Mouse (Mus musculus) urinary bladder, postnatal 25 days (tissue): ENCODE measurements around the gene Hist1h3i.
"Not testable (repeated sequence)": the region's sequence is repeated elsewhere in the genome, so short reads cannot be mapped to it uniquely, and the experiment has no call there.

Experiments
- DNase-seq: peaks from one replicate; pipeline ENCODE4 v3.0.0; 2022; ENCODE audit warnings: low spot score

Hist1h3i gene

GRCm38 (mm10) chr13:21782361-21783254, 562 bp downstream of the Hist1h3i start:
- DNase-seq: not testable (repeated sequence)

DNA sequence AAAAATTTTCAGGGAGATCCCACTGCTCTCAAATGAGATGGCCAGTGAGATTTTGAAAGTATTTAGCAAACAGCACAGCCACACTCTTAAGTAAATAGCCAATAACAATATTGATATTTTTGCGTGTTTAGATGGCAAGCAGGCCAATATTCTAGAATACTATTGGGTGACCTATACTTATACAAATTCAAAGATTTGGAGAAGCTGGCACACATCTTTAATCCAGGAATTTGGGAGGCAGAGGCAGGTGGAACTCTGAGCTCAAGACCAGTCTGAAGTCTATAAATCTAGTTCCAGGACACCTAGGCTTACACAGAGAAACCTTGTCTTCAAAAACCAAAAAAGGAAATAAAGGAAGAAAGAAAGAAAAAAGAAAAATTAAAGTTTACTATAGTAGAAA, 1.5 kb downstream of the Hist1h3i start:
- DNase-seq: no peak

DNA sequence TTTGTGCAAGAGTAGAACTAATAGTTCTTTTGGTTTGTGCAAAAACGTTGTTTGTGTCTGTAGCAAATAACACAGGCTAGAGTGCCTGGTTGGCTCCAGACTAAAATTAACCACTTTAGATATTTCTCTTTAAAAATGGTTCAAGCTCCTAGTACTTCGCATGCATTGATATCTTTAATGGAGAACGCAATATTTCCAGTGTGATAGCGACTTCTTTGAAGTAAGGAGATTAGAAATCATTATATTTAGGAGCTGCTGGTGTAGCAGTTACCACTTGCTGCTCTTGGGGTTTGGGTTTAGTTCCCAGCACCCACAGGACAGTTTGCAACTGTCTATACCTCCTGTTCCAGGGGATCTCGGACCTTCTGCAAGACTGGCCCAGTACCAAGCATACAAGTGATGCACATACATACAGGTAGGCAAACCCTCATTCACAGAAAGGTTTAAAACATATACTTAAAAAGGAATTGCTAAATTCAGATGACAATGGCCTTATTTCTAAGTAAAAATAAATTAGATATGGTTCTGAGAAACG, 2.1 kb downstream of the Hist1h3i start:
- no peak for DNase-seq

DNA sequence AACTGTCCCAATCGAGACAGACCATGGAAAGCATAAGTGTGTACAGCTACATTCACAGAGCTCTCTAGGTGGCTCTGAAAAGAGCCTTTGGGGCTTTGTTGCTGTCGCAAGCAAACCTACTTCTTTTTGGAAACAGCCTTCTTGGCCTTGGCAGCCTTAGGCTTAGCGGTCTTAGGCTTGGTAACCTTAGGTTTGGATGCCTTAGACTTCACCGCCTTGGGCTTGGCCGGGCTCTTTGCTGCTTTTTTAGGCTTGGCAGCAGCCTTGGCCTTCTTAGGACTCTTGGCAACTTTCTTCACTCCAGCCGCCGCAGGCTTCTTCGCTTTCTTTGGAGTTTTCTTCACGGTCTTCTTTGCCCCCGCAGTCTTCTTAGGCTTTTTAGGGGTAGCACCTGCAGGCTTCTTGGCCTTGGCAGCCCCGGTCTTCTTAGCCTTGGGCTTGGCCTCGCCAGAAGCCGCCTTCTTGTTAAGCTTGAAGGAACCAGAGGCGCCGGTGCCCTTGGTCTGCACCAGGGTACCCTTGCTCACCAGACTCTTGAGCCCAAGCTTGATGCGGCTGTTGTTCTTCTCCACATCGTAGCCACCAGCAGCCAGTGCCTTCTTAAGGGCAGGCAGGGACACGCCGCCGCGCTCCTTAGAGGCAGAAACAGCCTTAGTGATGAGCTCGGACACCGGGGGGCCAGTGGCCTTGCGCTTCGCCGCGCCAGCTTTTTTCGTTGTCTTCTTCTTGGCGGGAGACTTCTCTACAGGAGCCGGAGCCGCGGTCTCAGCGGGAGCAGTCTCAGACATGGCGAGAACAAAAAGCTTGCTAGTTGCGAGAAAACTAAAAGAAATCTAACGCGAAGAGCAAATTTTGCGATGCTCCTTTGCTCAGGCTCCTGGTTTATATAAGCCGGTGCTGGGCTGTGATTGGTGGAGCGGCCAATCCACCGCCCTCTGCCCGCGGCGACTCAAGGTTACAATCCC, 3.1 kb downstream of the Hist1h3i start, which contains the start of gene Hist1h1b:
Hist1h1b (minus strand) TSS at position 859 of the 965 bp plus-strand sequence.
- peak; percentile 45 for DNase-seq

- peak; percentile 35 for DNase-seq
These were observed 4.1 kb downstream of the Hist1h3i start for GRCm38 (mm10) chr13:21778814-21779766.

DNA sequence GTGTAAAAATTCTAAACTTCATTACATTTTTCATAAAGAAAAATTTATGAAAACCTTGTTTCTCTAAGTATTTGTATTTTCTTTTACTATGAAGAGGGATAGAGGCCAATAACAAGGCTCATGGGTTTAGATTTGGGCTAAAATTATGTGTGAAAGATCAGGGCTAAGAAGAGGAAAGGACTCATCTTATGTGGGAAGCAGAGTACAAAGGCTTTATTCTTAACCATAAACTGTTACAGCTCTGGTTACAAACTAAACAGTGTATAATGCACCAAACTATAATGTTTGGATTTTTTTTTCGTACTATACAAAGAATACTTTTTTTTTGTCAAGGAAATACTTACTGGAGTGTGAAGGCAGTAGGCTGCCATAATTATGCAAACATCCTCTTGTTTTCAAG, 27.5 kb downstream of the Hist1h3i start:
- no peak for DNase-seq

DNA sequence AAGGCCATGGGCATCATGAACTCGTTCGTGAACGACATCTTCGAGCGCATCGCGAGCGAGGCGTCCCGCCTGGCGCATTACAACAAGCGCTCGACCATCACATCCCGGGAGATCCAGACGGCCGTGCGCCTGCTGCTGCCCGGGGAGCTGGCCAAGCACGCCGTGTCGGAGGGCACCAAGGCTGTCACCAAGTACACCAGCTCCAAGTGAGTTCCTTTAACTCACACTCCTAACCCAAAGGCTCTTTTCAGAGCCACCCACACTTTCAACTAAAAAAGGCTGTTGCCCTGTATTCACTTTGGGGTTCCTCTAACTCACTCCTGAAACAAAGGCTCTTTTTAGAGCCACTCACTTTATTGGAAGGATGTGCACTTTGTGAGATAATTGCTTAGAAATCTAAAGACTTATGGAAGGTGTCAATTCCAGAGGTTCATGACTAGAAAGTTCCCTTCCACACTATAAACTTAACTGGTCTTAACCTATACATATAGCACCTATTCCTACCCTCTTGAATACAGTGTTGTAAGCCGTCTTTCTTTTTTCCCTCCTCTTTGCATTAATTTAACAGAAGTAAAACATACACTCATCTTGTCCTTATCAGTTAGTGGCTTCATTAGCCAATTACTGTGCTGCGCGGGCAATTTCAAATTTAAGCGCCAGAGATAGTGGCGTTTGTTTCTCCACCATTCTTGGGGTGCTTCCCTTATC, 28.7 kb downstream of the Hist1h3i start:
- not testable (repeated sequence) for DNase-seq

DNA sequence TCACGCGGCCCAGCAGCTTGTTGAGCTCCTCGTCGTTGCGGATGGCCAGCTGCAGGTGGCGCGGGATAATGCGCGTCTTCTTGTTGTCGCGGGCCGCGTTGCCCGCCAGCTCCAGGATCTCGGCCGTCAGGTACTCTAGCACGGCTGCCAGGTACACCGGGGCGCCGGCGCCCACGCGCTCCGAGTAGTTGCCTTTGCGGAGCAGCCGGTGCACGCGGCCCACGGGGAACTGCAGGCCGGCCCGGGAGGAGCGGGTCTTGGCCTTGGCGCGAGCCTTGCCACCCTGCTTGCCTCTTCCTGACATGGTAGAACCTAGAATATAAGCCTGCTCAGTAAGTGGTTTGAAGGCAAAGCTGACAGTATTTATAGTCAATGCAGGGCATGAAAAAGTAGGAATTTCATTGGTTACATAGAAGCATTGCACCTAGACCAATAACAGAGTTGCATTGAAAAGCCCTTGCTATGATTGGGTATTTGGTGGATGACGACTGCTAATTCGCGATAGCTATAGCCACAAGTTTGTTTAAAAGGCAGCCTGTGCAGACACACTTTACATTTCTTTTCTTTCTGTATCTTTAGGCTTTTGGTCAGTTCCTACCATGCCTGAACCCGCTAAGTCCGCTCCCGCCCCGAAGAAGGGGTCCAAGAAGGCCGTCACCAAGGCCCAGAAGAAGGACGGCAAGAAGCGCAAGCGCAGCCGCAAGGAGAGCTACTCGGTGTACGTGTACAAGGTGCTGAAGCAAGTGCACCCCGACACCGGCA, 29.5 kb downstream of the Hist1h3i start, which contains the start of the genes Hist1h2ak and Hist1h2bn:
Hist1h2ak (minus strand) TSS at position 304 of the 762 bp plus-strand sequence.
Hist1h2bn (plus strand) TSS at position 600 of the 762 bp plus-strand sequence.
- DNase-seq: peak; percentile 23

- DNase-seq: no peak
These were observed 30.1 kb downstream of the Hist1h3i start for GRCm38 (mm10) chr13:21753051-21753523.

DNA sequence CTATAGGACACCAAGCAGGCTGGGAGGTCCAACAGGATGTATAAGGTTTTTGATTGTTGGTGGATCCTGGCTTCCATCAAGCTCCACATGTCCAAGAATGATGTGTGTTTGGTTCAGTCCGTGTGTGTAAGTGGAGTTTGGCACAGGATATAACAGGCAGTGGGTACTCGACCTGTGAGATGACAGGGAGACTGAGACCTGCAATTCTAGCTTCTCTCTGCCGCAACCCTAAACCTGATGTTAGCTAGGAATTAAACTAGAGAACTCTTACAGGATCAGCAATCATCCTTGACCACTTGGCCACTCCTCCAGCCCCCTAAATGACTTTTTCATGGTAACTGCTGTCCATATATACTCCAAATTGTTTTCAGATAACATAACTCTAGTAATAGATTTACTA, 30.8 kb downstream of the Hist1h3i start:
- no peak for DNase-seq

GRCm38 (mm10) chr13:21751827-21752226, 31.3 kb downstream of the Hist1h3i start:
- no peak for DNase-seq

DNA sequence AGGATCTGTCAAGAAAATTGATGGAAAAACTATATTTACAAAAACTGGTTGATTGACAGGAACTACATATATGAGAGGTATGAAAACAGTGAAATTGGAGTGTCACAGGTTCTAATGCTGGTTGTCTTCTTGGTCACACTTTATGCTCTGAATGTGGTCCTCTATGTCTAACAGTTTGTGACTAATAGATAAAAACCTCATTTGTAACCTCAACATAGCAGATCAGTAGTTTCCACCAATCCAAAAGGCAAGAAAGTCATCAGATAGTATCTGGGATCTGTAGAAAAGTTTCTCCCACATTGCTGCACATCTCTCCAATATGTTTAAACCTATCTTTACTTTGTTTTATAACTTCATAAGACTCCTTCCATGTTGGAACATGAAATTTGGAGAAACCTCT, 31.8 kb downstream of the Hist1h3i start:
- no peak for DNase-seq

GRCm38 (mm10) chr13:21750159-21751017, 32.8 kb downstream of the Hist1h3i start, which contains the start of gene Hist1h4k:
Hist1h4k (minus strand) TSS chr13:21750505.
- DNase-seq: peak; percentile 88

GRCm38 (mm10) chr13:21749387-21750158, 33.6 kb downstream of the Hist1h3i start:
- no peak for DNase-seq

GRCm38 (mm10) chr13:21745006-21745405, 38.2 kb downstream of the Hist1h3i start:
- no peak for DNase-seq

GRCm38 (mm10) chr13:21734906-21735767, 48.0 kb downstream of the Hist1h3i start, which contains the start of gene Hist1h4j:
Hist1h4j (plus strand) TSS chr13:21735064.
- DNase-seq: peak; percentile 62
